Mouse (Mus musculus) forebrain, embryonic 15.5 days (tissue): ENCODE results near the gene Guca1a. TPM values are rescaled to one million over a fixed set of nuclear protein-coding genes. Genes with fewer than 3 reads are reported as not detected.
A peak's percentile ranks its signal among the peaks of the same experiment; 100 is the strongest.

Source experiments
- ATAC-seq: fragments of 200-750 bp; cut with Nextera tagmentation; replicated peaks from 2 replicates; pipeline ENCODE4 v1.8.0; 2017; ENCODE audit warnings: mild to moderate bottlenecking, moderate TSS enrichment, moderate library complexity
- H3K27ac ChIP-seq: fragments of 300-500 bp; sonication (generic); replicated peaks from 2 replicates; pipeline ENCODE4 v1.5.1; 2015; ENCODE audit warnings: mild to moderate bottlenecking, inconsistent platforms
- H3K27me3 ChIP-seq: fragments of 300-500 bp; sonication (generic); 2 replicates; pipeline ENCODE4 v1.6.1; 2015; ENCODE audit warnings: inconsistent platforms
- H3K36me3 ChIP-seq: fragments of 300-500 bp; sonication (generic); 2 replicates; pipeline ENCODE4 v1.6.1; 2015; ENCODE audit warnings: mild to moderate bottlenecking, inconsistent platforms
- H3K4me1 ChIP-seq: fragments of 300-500 bp; sonication (generic); 2 replicates; pipeline ENCODE4 v1.6.1; 2015; ENCODE audit warnings: inconsistent platforms
- H3K4me2 ChIP-seq: fragments of 300-500 bp; sonication (generic); replicated peaks from 2 replicates; pipeline ENCODE4 v1.6.1; 2015; ENCODE audit warnings: mild to moderate bottlenecking, inconsistent platforms
- H3K4me3 ChIP-seq: fragments of 300-500 bp; sonication (generic); 2 replicates; pipeline ENCODE4 v1.5.1; 2015; ENCODE audit warnings: mild to moderate bottlenecking, inconsistent platforms
- H3K9ac ChIP-seq: fragments of 300-500 bp; sonication (generic); replicated peaks from 2 replicates; pipeline ENCODE4 v1.6.1; 2015; ENCODE audit warnings: mild to moderate bottlenecking, inconsistent platforms
- H3K9me3 ChIP-seq: fragments of 300-500 bp; sonication (generic); 2 replicates; pipeline ENCODE4 v1.6.1; 2016; ENCODE audit warnings: inconsistent platforms
- WGBS: fragments of 180-500 bp; shearing (Covaris S2); methylation state at CpG from one replicate; pipeline ENCODE4 v1.1.7; 2015; ENCODE audit warnings: mixed read lengths; 5-methylcytosine and 5-hydroxymethylcytosine counted together
- polyA plus RNA-seq: library from polyadenylated mRNA; unstranded; fragments of >200 nt; fragmentation: Nextera tagmentation; extraction: Ambion mirVana; gene quantifications from 2 replicates; pipeline ENCODE4 v1.2.1, GENCODE M21; 2015

The Guca1a gene
- polyA plus RNA-seq, 1 experiment from 2014 or later = 0.33 TPM

GRCm38 (mm10) chr17:47371451-47371850 lies 28.9 kb downstream of the Guca1a start:
- peaks cover 18% of the 10 kb centered on the region for H3K4me1 ChIP-seq
- H3K36me3 ChIP-seq = peaks cover 37% of the 10 kb centered on the region
- peak; percentile 49 for ATAC-seq
- 5% methylated on average over 4 of the region's 4 CpGs for WGBS
- peaks cover 8% of the 10 kb centered on the region for H3K27me3 ChIP-seq
- H3K9me3 ChIP-seq = no peaks in the 10 kb centered on the region
- H3K9ac ChIP-seq = no peak overlapping the region
- no peak overlapping the region for H3K4me2 ChIP-seq
- no peak overlapping the region for H3K27ac ChIP-seq
- H3K4me3 ChIP-seq = no peak overlapping the region

- no peaks in the 10 kb centered on the region for H3K9me3 ChIP-seq
- peaks cover 18% of the 10 kb centered on the region for H3K4me1 ChIP-seq
- peak overlapping the region; percentile 79 for H3K4me2 ChIP-seq
- peaks cover 19% of the 10 kb centered on the region for H3K27me3 ChIP-seq
- H3K9ac ChIP-seq = peak overlapping the region; percentile 62
- peak overlapping the region; percentile 78 for H3K27ac ChIP-seq
- H3K36me3 ChIP-seq = peaks cover 13% of the 10 kb centered on the region
- WGBS = 1% methylated on average over 20 of the region's 20 CpGs
- H3K4me3 ChIP-seq = peak overlapping the region; percentile 66
- ATAC-seq = peak; percentile 79
These were observed 31.3 kb downstream of the Guca1a start for GRCm38 (mm10) chr17:47369087-47369443.

- Histone ChIP-seq H3K4me2 (peak within 1 kb of the TSS; percentile 79), H3K4me3 (peak within 1 kb of the TSS; percentile 66), H3K9ac (peak within 1 kb of the TSS; percentile 62), H3K36me3 (peaks cover 9% of the 10 kb centered on the region), H3K4me1 (peaks cover 18% of the 10 kb centered on the region), H3K27ac (peak within 1 kb of the TSS; percentile 78), H3K27me3 (peaks cover 19% of the 10 kb centered on the region), H3K9me3 (no peaks in the 10 kb centered on the region)
- WGBS = 4% methylated on average over 35 of the region's 35 CpGs
- peak; percentile 92 for ATAC-seq
These were observed 31.8 kb downstream of the Guca1a start, which contains the start of gene Mrps10 for GRCm38 (mm10) chr17:47368401-47369086. Gene Mrps10, plus strand, starts transcription at chr17:47368887.

- Histone ChIP-seq H3K4me2 (no peak overlapping the region), H3K4me1 (no peaks in the 10 kb centered on the region), H3K9ac (no peak overlapping the region), H3K36me3 (peaks cover 28% of the 10 kb centered on the region), H3K27ac (no peak overlapping the region), H3K27me3 (peaks cover 10% of the 10 kb centered on the region), H3K4me3 (no peak overlapping the region), H3K9me3 (no peaks in the 10 kb centered on the region)
- WGBS = 83% methylated on average over 11 of the region's 11 CpGs
- no peak for ATAC-seq
These were observed 39.0 kb downstream of the Guca1a start for GRCm38 (mm10) chr17:47361343-47361742.

- H3K9ac ChIP-seq = no peak overlapping the region
- no peak overlapping the region for H3K4me3 ChIP-seq
- H3K36me3 ChIP-seq = peaks cover 41% of the 10 kb centered on the region
- H3K9me3 ChIP-seq = no peaks in the 10 kb centered on the region
- no peak overlapping the region for H3K4me2 ChIP-seq
- no peaks in the 10 kb centered on the region for H3K27me3 ChIP-seq
- 21% methylated on average over 6 of the region's 6 CpGs for WGBS
- no peak overlapping the region for H3K27ac ChIP-seq
- no peak for ATAC-seq
- no peaks in the 10 kb centered on the region for H3K4me1 ChIP-seq
These were observed 40.4 kb downstream of the Guca1a start for GRCm38 (mm10) chr17:47359964-47360363.

GRCm38 (mm10) chr17:47349721-47350319 lies 50.6 kb downstream of the Guca1a start:
- H3K4me3 ChIP-seq = no peak overlapping the region
- H3K27me3 ChIP-seq = no peaks in the 10 kb centered on the region
- no peaks in the 10 kb centered on the region for H3K4me1 ChIP-seq
- 87% methylated on average over 3 of the region's 3 CpGs for WGBS
- H3K9me3 ChIP-seq = peaks cover 14% of the 10 kb centered on the region
- no peak overlapping the region for H3K27ac ChIP-seq
- no peak overlapping the region for H3K4me2 ChIP-seq
- no peak for ATAC-seq
- no peak overlapping the region for H3K9ac ChIP-seq
- peaks cover 85% of the 10 kb centered on the region for H3K36me3 ChIP-seq

Other genes starting within 250 kb of the Guca1a start
- 73.7 and 75.9 TPM in 2 replicates for gene Mrps10, start 31.7 kb downstream of the Guca1a start, polyA plus RNA-seq
- 0.33 and 0.39 TPM in 2 replicates for gene Guca1b, start 15.2 kb downstream of the Guca1a start, polyA plus RNA-seq
- gene AI661453, start 36.0 kb upstream of the Guca1a start, polyA plus RNA-seq = 0.19 and 0.20 TPM in 2 replicates
- 0.51 and 0.64 TPM in 2 replicates for gene 1700001C19Rik, start 36.8 kb upstream of the Guca1a start, polyA plus RNA-seq
- gene Taf8, start 101.7 kb upstream of the Guca1a start, polyA plus RNA-seq = 25.2 and 26.2 TPM in 2 replicates
- 59.8 and 64.4 TPM in 2 replicates for gene Ccnd3, start 104.5 kb upstream of the Guca1a start, polyA plus RNA-seq
- gene Bysl, start 210.9 kb upstream of the Guca1a start, polyA plus RNA-seq = 32.5 and 33.8 TPM in 2 replicates
- 45.5 and 50.2 TPM in 2 replicates for gene Med20, start 211.0 kb upstream of the Guca1a start, polyA plus RNA-seq
- gene Gm20517, start 211.0 kb upstream of the Guca1a start, polyA plus RNA-seq = 2.2 and 3.0 TPM in 2 replicates
- gene Usp49, start 230.1 kb upstream of the Guca1a start, polyA plus RNA-seq = 10.7 and 11.1 TPM in 2 replicates